Mouse (Mus musculus): Measurements from ENCODE around the gene Sema6d. TPM values are rescaled to one million over a fixed set of nuclear protein-coding genes. Genes with fewer than 3 reads are reported as not detected.

Sema6d gene
- polyA plus RNA-seq, 1 experiment: 0.02 TPM

DNA sequence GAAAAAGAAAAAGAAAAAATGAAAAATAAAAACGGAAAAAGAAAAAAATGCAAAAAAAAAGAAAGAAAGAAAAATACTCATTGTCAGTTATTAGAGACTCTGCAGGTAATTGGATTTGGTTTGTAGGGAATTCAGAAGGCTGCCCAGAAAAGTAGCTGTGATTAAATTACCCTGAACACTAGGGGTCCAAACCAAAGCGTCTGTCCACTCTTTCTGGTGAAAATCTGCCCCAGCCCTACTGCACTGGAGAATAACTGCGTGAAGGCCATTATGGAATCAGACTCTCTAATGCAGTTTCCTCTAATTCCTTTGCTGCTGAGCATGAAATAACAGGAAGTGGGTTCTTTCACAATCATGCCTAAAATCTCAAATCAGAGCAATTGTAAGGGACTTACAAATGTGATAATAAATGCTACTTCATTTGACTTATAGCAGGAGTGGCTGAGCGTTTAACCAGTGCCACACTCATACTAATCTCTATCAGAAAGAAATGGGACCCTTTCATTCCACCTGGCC, 112.8 kb downstream of the Sema6d start:
- H3K36me3 ChIP-seq (ENCODE audit: control insufficient read depth): no peaks in the 10 kb centered on the region
- TF ChIP-seq TAL1 (IDR thresholded peaks at IDR 0.05; ENCODE audit: low read length) (no peak), GATA1 (IDR thresholded peaks at IDR 0.05; ENCODE audit: low read length) (no peak)

DNA sequence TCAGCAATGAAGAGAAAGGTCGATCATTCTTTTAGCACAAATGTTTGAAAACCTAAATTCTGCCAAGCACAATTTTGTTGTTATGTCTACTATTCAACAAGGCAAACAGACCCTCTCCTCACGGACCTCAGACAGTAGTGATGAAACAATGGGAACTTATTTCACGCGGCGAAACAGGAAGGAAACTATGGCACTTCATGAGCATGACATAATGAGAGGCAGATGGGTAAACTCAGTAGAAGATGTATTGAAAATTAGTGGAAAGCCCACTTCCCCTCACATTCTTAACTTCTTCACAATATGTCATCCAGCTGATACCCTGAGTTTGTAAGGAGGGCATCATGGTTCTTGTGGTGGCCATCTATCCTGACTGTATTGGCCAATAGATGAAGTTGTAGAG, 116.0 kb downstream of the Sema6d start:
- no peak for TF ChIP-seq GATA1 (IDR thresholded peaks at IDR 0.05; ENCODE audit: low read length)
- no peak for TF ChIP-seq TAL1 (IDR thresholded peaks at IDR 0.05; ENCODE audit: low read length)
- no peaks in the 10 kb centered on the region for H3K36me3 ChIP-seq (ENCODE audit: control insufficient read depth)
- H3K27me3 ChIP-seq (ENCODE audit: control insufficient read depth): no peaks in the 10 kb centered on the region
- no peaks in the 10 kb centered on the region for H3K4me1 ChIP-seq (ENCODE audit: control insufficient read depth)
- no peaks in the 10 kb centered on the region for H3K9me3 ChIP-seq (ENCODE audit: control insufficient read depth, low read length)
- H3K4me3 ChIP-seq (replicated peaks): no peak overlapping the region

More for the DNA sequence above, 112.8 kb downstream of the Sema6d start:
- H3K9me3 ChIP-seq (ENCODE audit: control insufficient read depth, low read length): no peaks in the 10 kb centered on the region
- no peaks in the 10 kb centered on the region for H3K4me1 ChIP-seq (ENCODE audit: control insufficient read depth)
- H3K27me3 ChIP-seq (ENCODE audit: control insufficient read depth): no peaks in the 10 kb centered on the region
- no peak overlapping the region for H3K4me3 ChIP-seq (replicated peaks)

DNA sequence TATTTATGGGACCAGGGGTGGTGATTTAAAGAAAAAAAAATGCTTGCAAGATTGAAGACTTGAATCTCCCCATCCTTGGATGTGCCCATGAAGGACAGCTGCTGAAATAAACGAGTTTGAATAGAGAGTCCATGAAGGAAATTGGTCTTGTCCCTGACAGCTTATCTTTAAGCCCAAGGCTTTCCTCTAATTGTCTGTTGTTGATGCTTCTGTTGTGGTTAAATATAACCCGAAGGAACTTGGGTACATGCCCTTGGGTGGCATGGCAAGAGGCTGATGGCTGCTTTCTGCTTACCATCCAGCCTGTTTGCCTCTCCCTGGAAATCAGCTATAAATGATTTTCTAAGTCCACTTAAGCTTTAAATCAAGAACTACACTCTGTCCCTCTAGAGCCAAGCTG, 118.5 kb downstream of the Sema6d start:
- H3K27me3 ChIP-seq (ENCODE audit: control insufficient read depth): no peaks in the 10 kb centered on the region
- H3K4me3 ChIP-seq (replicated peaks): no peak overlapping the region
- TF ChIP-seq GATA1 (IDR thresholded peaks at IDR 0.05; ENCODE audit: low read length) (no peak), TAL1 (IDR thresholded peaks at IDR 0.05; ENCODE audit: low read length) (no peak)
- H3K9me3 ChIP-seq (ENCODE audit: control insufficient read depth, low read length): no peaks in the 10 kb centered on the region
- no peaks in the 10 kb centered on the region for H3K4me1 ChIP-seq (ENCODE audit: control insufficient read depth)
- no peaks in the 10 kb centered on the region for H3K36me3 ChIP-seq (ENCODE audit: control insufficient read depth)

DNA sequence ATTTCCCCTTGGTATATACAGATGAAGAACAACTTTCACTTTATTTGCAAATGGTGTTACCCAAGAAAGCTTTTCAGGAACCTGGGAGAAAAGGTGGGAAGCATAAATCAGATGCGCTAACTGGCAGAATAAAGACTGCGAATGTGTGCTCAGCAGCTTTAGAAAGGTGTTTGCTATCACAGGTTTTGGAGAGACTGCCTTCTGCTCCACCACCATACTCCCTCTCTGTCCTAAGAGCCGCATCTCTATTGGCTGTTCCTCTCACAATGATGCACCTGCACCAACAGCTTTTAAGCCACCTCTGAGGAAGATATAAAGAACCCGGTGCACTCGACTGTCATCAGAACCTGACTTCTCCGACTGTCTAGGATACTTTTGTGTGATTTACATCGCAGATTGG, 133.8 kb downstream of the Sema6d start:
- H3K9me3 ChIP-seq (ENCODE audit: control insufficient read depth, low read length): peaks cover 5% of the 10 kb centered on the region
- no peaks in the 10 kb centered on the region for H3K27me3 ChIP-seq (ENCODE audit: control insufficient read depth)
- no peaks in the 10 kb centered on the region for H3K36me3 ChIP-seq (ENCODE audit: control insufficient read depth)
- no peak for TF ChIP-seq GATA1 (IDR thresholded peaks at IDR 0.05; ENCODE audit: low read length)
- no peak overlapping the region for H3K4me3 ChIP-seq (replicated peaks)
- H3K4me1 ChIP-seq (ENCODE audit: control insufficient read depth): no peaks in the 10 kb centered on the region

DNA sequence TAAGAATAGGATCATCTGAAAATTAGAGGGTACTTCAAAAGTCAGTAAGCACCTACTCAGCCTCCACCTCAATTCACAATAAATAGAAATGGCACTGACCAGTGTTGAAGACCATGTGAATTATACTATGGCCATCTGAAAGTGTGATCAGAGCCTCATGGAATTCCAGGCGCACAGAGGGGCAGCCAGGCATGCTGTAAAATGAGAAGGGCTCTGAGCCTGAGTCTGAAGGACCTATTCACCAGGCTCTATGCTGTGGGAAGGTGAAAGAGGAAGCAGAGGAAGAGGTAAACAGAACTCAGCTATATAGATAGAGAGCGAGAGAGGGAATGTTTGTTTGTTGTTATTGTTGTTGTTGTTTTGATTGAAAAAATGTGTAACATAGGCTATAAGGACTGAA, 134.6 kb downstream of the Sema6d start:
- Histone ChIP-seq H3K36me3 (ENCODE audit: control insufficient read depth) (no peaks in the 10 kb centered on the region), H3K27me3 (ENCODE audit: control insufficient read depth) (no peaks in the 10 kb centered on the region), H3K4me3 (replicated peaks) (no peak overlapping the region), H3K4me1 (ENCODE audit: control insufficient read depth) (no peaks in the 10 kb centered on the region), H3K9me3 (ENCODE audit: control insufficient read depth, low read length) (peaks cover 5% of the 10 kb centered on the region)
- no peak for TF ChIP-seq GATA1 (IDR thresholded peaks at IDR 0.05; ENCODE audit: low read length)
- no peak for TF ChIP-seq TAL1 (IDR thresholded peaks at IDR 0.05; ENCODE audit: low read length)

DNA sequence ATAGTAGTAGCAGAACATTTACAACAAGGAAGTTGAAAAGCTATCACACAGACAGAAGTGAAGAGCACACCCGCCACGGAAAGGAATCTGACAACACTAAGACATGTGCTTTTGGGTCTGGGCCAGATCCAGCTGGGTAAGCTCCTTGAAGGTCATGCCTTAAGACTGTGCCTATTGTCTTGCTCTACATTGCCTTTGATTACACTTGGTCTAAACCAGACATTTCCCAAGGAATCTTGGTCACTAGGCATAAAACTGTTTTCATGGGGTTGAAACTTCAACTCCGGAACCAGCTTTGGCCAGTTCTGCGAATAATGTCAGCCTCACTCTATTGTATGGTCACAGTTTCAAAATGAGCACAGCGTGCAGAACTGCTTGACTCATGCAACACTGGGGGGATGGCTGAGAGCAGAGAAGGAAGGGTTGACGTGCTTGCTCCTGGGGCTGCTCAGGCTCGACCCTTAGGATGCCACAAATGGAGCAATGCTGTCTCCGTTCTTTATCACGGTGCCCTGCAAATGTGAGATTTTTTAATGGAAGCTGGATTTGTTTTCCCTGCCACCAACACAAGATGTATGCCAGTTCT, 145.0 kb downstream of the Sema6d start:
- H3K27me3 ChIP-seq (ENCODE audit: control insufficient read depth): no peaks in the 10 kb centered on the region
- H3K4me3 ChIP-seq (replicated peaks): no peak overlapping the region
- peaks cover 5% of the 10 kb centered on the region; the same call in 1 of the 2 replicates for H3K9me3 ChIP-seq (ENCODE audit: control insufficient read depth, low read length)
- H3K4me1 ChIP-seq (ENCODE audit: control insufficient read depth): no peaks in the 10 kb centered on the region
- no peaks in the 10 kb centered on the region for H3K36me3 ChIP-seq (ENCODE audit: control insufficient read depth)
- TF ChIP-seq GATA1 (IDR thresholded peaks at IDR 0.05; ENCODE audit: low read length) (no peak), TAL1 (IDR thresholded peaks at IDR 0.05; ENCODE audit: low read length) (no peak)

DNA sequence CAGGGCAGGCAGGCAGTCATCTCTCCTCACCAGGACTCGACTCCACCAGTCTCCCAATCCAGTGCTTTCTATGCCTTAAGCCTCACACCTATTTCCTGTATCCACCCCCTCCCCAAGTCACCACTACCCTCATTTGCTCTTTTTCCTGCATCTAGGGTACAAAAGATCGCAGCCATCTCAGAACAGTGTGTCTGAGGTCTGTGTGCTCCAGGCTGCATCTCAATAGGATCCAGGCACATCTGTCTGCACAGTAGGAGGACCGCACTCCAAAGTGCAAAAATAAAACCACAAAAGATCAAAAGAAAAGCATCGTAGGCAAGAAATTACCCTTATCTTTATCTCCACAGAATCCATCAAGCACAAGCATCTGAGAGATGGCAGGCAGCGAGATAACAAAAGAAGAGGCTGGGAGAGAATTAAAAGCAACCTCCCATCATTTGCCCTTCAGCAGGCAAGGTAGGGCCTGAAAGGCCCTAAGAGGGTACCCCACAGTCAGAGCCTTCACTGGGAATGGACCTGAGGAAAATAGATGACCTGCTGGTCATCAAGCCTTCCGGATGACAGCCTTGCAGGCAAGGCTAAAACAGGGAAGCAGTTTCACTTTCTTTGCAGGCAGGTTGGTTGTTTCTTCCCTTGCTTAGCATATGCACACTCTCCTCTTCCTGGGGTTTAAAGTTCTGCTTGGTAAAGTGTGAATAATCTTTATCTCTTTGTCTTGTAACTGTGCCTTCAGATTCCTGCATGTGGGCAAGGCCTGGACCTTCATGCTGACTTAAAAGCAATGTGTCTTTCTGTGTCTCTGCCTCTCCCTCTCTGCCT, 145.7 kb downstream of the Sema6d start:
- Histone ChIP-seq H3K4me3 (replicated peaks) (no peak overlapping the region), H3K9me3 (ENCODE audit: control insufficient read depth, low read length) (peaks cover 5% of the 10 kb centered on the region; the same call in 1 of the 2 replicates), H3K4me1 (ENCODE audit: control insufficient read depth) (no peaks in the 10 kb centered on the region), H3K27me3 (ENCODE audit: control insufficient read depth) (no peaks in the 10 kb centered on the region), H3K36me3 (ENCODE audit: control insufficient read depth) (no peaks in the 10 kb centered on the region)
- no peak for TF ChIP-seq TAL1 (IDR thresholded peaks at IDR 0.05; ENCODE audit: low read length)
- TF ChIP-seq GATA1 (IDR thresholded peaks at IDR 0.05; ENCODE audit: low read length): no peak

DNA sequence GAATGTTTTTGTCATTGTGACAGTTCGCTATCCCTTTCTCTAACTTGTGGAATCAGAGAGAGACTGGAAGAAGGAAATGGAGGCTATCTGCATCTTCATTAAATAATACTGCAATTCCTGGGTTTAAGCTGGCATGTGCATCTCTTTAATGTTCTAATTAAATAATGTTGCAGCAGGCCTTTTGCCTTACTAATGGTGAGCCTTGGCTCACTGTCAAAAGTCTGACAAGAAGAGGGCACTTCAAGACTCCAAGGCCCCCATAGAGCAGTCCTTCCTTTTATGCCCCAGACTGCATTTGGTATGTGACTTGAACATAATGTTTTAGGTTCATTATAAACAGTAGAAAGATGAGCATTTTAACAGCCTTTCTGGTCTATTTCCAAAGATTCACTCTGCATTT, 147.1 kb downstream of the Sema6d start:
- Histone ChIP-seq H3K27me3 (ENCODE audit: control insufficient read depth) (no peaks in the 10 kb centered on the region), H3K4me3 (replicated peaks) (no peak overlapping the region), H3K4me1 (ENCODE audit: control insufficient read depth) (no peaks in the 10 kb centered on the region), H3K36me3 (ENCODE audit: control insufficient read depth) (no peaks in the 10 kb centered on the region), H3K9me3 (ENCODE audit: control insufficient read depth, low read length) (peaks cover 8% of the 10 kb centered on the region)
- TF ChIP-seq TAL1 (IDR thresholded peaks at IDR 0.05; ENCODE audit: low read length) (no peak), GATA1 (IDR thresholded peaks at IDR 0.05; ENCODE audit: low read length) (no peak)

DNA sequence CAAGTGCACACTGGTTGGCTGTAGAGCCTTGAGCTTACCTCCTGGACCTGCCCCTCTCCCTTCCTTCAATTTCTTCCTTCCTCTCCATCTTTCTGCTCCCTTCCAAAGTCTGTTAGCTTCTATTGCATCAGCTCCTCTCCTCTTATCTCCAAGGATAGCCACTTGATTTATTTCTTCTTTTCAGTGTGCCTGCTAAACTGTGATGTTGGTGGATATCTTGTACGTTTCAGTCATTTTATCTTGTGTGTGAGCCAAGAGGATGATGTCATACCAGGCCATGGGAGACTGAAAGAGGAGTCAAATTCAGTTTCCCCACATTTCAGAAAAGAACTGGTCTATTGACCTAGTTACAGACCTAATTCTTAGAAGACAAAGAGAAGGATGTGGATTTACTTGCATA, 153.8 kb downstream of the Sema6d start:
- Histone ChIP-seq H3K27me3 (ENCODE audit: control insufficient read depth) (no peaks in the 10 kb centered on the region), H3K9me3 (ENCODE audit: control insufficient read depth, low read length) (peaks cover 4% of the 10 kb centered on the region), H3K4me3 (replicated peaks) (no peak overlapping the region), H3K36me3 (ENCODE audit: control insufficient read depth) (no peaks in the 10 kb centered on the region), H3K4me1 (ENCODE audit: control insufficient read depth) (no peaks in the 10 kb centered on the region)
- TF ChIP-seq GATA1 (IDR thresholded peaks at IDR 0.05; ENCODE audit: low read length) (no peak), TAL1 (IDR thresholded peaks at IDR 0.05; ENCODE audit: low read length) (no peak)

All from erythroblast, embryonic 14.5 days (primary cell).